Mouse (Mus musculus): ENCODE data around the gene Tspan33.
"Not testable (repeated sequence)": the region's sequence is repeated elsewhere in the genome, so short reads cannot be mapped to it uniquely, and the experiment has no call there.

The Tspan33 gene

DNA sequence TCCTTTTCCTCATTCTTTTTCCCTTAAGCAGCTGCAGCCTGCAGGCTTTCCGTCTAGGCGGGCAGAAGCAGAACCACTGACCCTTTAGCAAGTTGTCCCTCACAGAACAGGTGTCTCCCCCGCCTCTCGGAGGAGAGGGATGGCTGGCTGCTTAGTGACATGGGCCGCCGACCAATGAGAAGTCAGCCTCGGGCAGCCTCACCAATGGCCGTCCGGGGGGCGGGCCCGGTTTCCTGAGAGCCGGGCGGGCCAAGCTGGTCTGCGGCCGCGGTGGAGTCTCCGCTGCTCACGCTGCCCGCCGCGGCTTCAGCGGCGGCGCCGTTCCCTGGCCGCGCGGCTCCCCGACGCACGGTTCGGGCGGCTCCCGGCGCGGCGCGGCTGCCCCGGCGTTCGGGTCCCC is at the start of gene Tspan33:
Tspan33 (plus strand) TSS at position 270 of the 400 bp plus-strand sequence.
- DNase-seq: peak; percentile 96

DNA sequence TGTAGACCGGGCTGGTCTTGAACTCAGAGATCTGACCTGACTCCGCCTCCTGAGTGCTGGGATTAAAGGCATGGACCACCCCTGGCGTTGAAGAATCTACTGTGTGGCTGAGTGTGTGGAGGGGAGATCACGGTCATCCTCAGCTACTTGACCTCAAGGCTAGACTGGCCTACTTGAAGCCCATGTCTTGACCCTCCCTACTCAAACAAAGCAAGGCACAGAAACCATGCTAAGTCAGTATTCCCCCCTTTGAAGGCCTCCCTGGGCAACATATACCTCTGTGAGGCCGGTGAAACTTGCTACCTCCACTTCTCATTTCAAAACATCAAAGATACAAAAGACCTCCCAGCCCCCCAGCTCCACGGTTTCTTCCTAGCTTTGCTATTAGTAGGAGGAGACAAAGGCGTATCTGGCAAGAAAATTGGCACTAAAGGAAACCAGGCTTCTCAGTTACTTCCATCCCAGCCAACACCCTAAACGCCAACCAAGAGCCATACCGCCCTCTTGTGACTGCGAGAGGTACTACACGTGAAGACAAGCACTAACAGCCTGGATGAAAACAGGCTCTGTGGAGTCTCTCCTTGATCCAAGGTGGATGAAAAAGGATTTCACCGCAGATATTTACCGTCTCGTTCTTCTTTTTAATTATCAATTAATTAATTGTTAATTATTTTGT is 44.4 kb upstream of the Tspan33 start:
- peak; percentile 85 for DNase-seq

DNA sequence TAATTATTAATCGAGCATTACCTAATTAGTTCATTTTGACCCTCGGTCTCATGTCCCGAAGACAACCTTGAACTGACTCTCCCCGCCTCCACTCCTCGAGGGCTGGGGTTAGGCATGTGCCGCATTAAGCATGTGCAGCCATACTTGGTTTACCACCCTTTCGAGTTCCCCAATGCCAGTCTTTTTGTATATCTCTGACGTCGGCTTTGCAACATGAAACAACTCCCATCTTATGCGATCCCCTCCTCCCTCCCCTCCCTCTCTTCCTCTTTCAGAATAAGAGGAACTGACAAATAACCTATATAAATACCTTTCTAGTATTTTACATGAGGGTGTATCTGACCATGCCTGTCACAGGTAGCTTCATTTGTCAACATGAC is 43.9 kb upstream of the Tspan33 start:
- DNase-seq: no peak

DNA sequence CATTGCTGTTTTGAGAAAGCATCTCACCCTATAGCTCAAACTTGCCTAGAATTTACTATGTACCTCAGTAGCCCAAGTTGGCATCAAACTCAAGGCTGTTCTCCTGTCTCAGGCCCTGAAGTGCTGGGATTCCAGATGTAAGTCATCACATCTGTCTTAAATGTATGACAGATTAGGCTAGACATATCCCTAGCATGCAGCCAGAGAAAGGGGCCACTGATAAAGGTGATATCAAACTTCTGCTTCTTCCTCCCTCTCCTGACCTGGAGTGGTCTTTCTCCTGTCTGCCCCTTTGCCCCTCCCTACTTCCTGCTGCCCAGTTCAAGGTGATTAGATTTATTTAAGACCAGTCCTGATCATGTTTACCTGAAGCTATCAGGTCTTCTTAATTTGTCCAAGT is 40.8 kb upstream of the Tspan33 start:
- no peak for DNase-seq

DNA sequence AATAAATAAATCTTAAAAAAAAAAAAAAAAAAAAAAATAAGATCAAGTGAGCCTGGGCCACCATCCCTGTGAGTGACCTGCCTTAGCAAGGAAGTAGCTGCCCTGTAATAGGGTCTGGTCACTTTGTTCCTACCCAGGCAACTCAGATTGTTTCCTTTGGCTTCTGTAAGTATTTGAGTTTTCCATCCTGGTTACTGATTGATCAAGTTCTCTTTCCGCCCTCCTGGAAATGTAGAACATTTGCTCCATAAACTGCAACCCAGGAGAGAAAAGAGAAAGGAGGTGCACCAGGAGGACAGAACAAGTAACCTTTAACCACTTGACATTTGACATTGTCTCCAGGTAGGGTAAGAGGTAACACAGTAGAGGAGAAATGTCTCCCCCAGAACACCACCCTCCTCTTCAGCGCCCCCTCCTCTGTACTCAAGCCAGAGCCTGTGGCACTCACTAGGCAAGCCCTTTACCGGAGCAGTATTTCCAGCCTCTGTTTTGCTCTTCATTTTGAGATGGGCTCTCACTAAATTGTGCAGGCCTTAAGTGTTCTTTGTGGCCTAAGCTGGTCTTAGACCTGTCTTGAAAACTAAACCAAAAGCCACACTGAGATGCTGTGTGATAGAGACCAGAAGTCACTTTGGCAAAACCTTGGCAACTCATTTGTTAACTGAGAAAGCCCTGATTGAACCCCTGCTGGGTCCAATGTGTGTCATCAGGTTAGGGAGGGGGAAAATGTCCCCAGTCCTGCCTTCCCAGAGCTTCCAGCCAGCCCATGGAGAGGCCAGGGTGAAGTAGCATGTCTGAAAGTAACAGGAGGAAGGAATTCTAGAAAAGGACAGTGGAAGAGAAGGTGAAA is 35.2 kb upstream of the Tspan33 start:
- no peak for DNase-seq

DNA sequence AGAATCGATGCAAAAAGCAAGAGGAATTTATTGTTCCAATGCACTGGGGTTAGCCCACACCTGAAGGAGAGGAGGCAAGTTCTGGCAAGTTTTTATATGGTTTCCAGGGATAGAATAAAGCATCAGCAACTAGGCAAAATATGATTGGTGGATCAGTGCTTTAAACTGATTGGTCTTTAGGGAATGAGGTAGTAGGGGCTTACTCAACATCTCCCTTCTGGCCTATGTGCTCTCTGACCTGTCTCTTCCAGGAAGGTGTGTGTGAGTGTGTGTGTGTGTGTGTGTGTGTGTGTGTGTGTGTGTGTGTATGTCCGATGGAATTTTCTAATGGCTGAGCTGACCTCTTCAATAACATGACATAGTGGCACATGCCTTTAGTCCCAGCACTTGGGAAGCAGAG is 34.1 kb upstream of the Tspan33 start:
- no peak for DNase-seq

DNA sequence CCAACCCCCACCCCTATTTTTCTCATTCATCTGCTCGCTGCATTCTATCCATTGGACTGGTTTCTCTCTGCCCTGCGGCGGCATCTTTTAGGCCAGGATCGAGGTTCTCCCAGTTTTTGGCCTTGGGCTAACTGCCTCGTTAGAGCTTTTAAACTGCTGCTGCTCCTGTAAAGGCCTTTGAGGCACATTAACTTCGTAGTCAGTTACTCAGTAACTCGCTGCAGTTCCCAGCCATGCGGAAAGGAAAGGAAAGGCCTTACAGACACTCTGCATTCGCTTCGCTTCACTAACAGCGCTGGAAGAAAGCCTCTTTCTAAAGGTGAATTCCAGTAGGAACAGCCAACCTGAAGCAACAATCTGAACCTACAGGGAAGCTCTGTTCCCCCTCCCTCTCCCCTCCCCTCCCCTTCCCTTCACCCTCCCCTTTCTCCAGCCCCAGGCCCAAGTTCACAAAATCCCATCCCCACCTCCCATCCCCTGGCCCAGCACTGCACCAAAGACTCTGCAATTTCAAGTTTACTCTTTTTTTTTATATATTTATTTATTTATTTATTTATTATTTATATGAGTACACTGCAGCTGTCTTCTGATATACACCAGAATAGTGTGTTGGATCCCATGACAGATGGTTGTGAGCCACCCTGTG is 33.2 kb upstream of the Tspan33 start:
- no peak for DNase-seq

DNA sequence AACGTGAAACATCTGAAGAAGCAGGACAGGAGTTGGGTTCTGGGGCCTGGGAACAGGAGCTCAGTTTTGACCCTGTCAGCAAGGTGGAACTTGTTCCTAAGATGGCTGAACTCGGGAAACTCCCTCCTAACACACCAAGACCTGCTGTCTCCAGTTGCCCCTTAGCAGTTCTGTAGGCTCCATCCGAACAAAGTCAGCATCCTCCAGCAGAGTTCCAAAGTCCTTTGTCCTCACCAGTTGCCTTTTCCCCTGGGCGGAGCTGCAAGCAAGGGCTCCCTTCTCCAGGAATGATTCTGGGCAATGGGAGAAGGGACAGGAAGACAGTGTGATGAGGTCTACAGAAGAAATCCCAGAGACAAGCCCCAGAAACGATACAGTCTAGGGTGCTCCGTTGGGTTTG is 26.8 kb upstream of the Tspan33 start:
- no peak for DNase-seq

DNA sequence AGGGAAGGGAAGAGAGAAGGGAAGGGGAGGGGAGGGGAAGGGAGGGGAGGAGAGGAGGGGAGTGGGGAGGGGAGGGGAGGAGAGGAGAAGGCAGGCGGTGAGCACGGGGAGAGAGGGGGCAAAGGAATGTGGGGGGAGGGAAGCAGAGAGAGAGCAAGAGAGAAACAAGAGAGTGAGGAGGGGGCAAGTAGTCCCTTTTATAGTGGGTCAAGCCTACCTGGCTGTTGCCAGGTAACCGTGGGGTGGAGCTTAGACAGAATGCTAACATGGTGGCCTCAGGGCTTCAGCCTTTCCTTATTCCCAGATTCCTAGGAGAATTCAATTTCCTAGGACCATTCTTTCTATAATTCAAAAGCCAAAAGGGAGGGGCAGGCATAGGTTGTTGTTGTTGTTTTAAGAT is 22.3 kb upstream of the Tspan33 start:
- DNase-seq: no peak

DNA sequence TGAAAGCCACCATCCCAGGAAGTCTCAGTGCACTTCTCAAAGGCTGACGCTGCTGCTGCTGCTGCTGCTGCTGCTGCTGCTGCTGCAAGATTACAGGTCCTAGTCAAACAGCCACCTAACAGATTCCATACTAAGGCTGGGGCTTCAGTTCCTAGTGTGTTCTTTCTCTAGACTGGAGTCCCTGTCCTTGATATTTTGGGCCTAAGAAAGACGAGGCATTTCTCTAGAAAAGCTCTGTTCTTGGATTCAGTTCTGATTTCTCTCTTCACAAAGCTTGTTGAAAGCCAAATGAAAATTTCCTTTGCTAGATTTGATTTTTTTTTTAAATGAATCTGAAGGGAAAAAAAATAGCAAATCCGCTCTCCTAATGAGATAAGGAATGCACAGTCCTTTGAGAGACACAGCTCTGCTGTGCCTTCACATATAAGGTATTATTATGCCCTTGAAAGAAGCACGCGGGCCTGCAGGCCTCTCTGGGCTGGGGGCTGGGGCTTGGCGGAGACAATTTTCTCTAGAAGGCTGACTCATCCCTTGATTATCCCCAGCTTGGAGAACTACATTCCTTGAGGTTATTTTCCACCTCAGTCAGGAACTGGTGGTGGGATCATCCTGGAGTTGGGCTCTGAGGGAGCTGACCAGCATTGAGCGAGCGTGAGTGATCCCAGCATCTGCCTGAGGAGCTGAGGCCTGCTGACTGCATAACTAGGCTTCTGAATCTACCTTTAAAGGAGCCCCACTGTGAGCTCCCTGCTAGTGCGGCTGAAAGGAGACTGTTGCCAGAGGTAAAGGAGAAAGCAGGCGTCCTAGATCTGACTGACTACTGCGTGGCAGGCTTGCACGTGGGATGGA is 21.2 kb upstream of the Tspan33 start:
- peak; percentile 54 for DNase-seq

DNA sequence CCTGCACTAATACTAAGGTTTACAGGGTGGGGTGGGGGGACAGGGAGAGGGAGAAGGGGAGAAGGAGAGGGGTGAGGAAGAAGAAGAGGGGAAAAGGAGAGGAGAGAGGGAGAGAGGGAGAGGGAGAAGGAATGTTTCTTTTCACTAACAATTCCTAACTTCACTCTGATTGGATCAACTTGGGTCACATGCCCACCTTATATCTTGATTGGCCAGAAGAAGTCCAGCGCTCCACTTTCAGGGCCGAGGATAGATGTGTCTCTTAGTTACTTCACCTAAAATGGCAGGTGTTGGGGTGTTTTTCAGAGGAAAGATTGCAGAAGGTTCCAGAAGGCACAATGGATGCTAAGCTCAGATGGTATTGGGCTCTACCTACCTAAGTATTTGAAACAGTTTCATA is 20.3 kb upstream of the Tspan33 start:
- DNase-seq: no peak

DNA sequence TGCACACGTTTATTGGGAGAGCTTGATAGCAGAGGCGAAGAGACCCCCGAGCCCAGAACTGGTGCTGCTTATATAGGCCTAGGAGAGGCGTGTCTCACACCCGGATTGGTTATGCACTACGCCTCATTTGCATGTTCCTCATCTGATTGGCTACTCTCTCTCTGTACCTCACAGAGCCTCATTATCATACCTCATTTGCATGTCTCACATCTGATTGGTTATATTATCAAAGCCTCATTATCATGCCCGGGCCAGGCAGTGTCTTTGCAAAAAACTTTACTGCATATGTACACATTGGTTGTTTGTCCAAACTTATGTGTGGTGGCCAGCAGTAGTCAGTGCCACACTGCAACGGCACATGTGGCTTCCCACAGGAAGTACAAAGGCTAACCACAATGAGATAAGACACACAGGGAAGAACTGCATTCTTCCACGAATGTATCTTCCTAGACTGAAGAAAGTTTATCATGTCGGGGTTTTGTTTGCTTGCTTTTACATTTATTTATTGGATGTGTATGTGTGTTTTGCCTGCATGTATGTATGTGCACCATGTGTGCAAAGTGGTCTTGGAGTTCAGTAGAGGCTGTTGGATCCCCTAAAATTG is 14.0 kb upstream of the Tspan33 start:
- not testable (repeated sequence) for DNase-seq

DNA sequence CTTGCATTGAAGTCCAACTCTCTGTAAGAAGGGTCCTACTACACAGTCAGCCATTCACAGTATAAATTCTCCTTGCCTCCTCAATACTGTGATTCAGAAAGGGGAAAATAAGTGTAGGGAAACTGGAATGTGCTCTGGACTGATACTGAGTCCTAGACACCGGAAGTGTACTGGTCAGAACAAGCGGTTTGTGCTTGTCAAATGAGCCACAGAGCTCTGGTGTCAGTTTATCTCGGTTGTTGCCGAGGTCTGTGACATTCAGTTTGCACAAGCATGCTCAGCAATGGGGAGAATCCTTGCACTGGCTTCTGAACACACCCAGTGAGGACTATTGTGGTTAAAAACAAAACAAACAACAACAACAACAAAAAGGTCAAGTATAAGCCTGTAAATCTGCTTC is 12.2 kb upstream of the Tspan33 start:
- DNase-seq: no peak

DNA sequence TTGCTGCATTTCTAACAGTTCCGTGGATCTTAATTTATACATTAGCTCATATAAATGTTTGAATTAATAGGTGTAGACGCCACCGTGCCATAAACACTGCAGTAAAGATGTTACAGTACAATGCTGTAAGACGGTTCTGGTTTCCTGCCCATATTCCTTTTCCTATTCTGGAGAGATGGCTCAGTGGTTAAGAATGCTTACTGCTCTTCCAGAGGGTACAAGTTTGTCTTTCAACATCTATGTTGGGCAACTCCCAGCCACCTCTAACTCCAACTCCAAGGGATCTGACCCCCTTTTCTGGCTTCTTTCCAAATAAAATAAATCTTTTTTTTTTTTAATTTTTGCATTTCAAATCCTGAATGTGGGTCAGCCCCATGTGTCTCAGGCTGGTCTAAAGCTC is 9.3 kb upstream of the Tspan33 start:
- DNase-seq: no peak

DNA sequence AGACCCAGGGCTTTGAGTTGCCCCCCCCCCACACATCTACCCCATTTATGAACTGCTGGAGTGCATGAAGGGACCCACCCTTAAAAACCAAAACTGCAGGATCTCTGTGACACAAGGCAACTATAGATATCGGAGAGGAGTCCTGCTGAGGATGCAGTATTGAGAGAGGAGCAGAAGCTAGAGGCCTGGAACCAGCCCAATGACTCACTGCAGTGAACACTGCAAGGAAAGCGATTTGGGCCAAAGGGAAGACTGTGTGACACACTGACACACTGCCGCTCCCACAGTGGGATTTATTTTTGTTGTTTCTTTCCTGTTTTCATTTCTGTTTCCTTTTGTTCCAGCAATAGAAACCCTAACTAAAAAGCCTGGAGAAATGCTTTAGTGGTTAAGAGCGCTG is 8.1 kb upstream of the Tspan33 start:
- DNase-seq: no peak

DNA sequence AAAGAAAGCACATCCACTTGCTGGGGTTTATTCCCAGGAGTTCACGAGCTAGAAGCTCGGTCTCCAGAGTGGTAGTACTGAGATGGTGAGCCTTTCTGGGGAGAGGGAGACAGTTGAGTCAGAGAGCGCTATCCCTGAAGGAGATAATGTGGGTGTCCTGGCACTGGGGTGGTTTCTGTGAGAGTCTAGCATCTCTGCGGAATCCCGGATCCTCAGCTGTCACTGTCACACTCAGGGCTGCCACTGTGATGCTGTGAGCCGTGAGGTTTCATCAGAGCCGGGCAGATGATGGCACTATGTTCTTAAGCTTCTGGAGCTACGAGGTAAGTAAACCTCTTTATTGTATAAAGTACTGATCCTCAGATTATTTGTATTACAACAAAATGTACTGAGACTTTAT is 4.6 kb upstream of the Tspan33 start:
- DNase-seq: peak; percentile 28

DNA sequence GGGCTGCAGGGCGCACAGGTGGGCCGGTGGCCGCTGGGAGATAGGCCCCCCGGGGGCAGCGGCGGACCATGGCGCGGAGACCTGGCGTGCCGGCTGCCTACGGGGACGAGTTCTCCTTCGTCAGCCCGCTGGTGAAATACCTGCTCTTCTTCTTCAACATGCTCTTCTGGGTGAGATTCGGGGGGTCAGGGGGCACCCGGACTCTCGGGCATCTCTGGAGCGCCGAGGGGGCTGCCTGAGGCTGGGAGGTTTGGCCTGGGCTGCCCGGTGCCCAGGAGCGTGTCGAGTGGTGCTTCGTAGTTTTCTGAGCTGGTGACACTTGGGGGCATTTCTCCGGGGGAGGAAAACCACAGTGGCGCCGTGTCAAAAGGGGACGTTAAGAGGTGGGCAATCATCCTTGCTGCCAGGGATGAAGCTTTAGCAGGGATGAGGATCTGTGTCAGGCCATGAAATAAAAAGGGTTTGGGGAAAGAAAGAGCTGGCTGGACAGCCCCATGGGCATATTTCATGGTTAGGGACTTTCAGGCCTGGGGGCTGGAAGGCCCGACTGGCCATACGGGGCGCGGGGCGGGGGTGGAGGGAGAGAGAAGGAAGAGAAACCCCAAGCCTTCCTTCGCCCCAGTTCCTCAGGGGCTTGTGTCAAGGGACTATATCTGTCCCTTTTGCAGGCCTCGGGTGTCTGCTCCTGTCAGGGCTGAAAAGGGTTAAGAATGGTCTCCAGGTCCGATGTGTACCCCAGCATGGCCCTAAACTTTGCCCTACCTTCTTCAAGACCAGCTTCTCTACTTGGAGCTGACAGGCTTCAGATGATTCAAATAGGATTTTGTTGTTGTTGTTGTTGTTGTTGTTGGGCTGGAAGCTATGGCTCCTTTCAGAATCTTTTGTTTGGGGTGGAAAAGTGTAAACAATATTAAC is 610 bp downstream of the Tspan33 start:
- no peak for DNase-seq

DNA sequence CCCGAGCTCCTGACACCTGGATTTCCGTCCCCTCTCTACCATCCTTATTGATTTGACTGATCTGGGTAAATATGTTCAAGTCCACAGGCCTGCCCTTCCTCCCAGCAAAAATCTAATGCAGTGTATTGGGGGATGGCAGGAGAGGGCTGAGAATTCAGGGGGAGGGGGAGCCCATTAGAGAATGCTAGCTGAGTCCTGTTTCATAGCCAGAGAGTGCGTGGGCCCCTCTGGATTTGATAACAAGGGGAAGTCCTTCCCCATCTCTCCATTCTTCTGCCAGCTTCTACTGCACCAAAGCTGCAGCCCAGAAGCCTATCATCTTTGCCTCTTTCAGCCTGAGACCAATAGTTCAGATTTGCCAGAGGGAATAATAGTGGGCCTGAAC is 1.3 kb downstream of the Tspan33 start:
- DNase-seq: no peak

DNA sequence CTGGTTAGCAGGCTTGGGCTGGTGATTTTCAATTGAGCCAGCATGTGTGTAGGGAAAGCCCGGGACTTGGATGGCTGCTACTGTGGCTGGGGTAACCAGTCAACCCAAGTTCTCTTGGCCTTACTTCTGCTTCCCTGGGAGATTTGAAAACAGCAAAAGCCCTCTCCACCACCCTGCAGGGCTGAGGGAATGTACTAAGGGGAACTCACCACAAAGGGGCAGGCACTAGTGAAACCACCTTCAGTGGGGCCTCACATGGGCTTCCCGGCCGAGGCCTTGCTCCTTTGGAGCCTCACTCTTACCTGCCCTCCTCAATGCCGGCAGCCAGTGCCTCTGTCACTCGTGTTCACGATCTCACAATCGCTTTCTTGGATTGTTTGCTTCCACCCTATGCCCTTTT is 2.0 kb downstream of the Tspan33 start:
- no peak for DNase-seq

DNA sequence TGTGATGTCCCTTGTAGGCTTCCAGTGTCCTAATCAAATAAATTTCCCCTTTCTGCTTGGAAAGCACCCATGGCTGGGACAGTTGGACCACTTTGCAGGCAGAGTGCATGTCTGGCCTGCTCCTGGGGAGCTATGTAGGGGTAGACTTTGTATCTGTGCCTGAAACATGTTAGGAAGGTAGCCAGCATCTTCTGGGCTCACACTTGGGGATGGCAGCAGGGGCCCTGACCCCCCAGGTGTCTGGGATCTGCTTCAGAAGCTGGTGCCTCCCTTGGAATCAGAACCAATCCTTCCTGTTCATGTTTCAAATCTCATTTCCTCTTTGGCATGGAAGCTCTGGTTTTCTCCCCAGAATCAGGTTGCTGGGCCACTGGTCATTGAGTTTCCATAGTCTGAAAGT is 3.1 kb downstream of the Tspan33 start:
- no peak for DNase-seq

DNA sequence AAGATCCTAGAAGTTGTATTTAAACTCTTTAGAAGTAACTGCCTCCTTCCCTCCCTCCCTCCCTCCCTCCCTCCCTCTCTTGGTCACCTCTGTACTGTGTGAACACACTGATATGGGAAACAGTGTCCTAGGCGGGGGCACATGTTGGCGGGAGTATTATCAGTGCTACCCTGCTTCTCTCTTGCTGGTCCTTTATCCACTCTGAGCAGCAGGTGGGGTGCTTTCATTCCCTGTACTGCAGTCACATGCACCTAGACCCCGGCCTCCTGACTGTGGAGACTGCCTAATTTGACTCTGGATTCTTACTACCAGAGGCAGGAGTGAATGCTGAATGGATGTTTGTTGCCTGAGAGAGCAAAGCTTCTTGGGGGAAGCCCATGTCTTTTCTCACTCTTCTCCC is 3.5 kb downstream of the Tspan33 start:
- DNase-seq: no peak
